Mouse (Mus musculus) intestine, postnatal 0 days (tissue): ENCODE results near the gene Drc7. TPM values are rescaled to one million over a fixed set of nuclear protein-coding genes. Genes with fewer than 3 reads are reported as not detected.
A peak's percentile ranks its signal among the peaks of the same experiment; 100 is the strongest.

Source experiments
- ATAC-seq: fragments of 200-750 bp; cut with Nextera tagmentation; 2 replicates; pipeline ENCODE4 v1.8.0; 2017; ENCODE audit warnings: mild to moderate bottlenecking, moderate TSS enrichment, moderate library complexity
- H3K27ac ChIP-seq: fragments of 300-500 bp; sonication (generic); 2 replicates; pipeline ENCODE4 v1.5.1; 2014; ENCODE audit warnings: mild to moderate bottlenecking, low read depth, low read length, moderate library complexity
- H3K27me3 ChIP-seq: fragments of 300-500 bp; sonication (generic); replicated peaks from 2 replicates; pipeline ENCODE4 v1.6.1; 2014; ENCODE audit warnings: low read length, mixed read lengths; ENCODE audit not compliant: control insufficient read depth, insufficient read depth
- H3K36me3 ChIP-seq: fragments of 300-500 bp; sonication (generic); 2 replicates; pipeline ENCODE4 v1.6.1; 2014; ENCODE audit warnings: mild to moderate bottlenecking, moderate library complexity; ENCODE audit not compliant: control insufficient read depth, insufficient read depth
- H3K4me1 ChIP-seq: fragments of 300-500 bp; sonication (generic); replicated peaks from 2 replicates; pipeline ENCODE4 v1.6.1; 2014; ENCODE audit warnings: antibody characterized with exemption, low read length, mixed read lengths; ENCODE audit not compliant: control insufficient read depth, insufficient read depth
- H3K4me2 ChIP-seq: fragments of 300-500 bp; sonication (generic); replicated peaks from 2 replicates; pipeline ENCODE4 v1.6.1; 2014; ENCODE audit warnings: low read depth, mild to moderate bottlenecking, moderate library complexity
- H3K4me3 ChIP-seq: fragments of 300-500 bp; sonication (generic); 2 replicates; pipeline ENCODE4 v1.5.1; 2014; ENCODE audit warnings: low read depth, low read length
- H3K9ac ChIP-seq: fragments of 300-500 bp; sonication (generic); 2 replicates; pipeline ENCODE4 v1.6.1; 2014; ENCODE audit warnings: mild to moderate bottlenecking, low read depth, low read length
- H3K9me3 ChIP-seq: fragments of 300-500 bp; sonication (generic); 2 replicates; pipeline ENCODE4 v1.6.1; 2016; ENCODE audit warnings: mixed run types; ENCODE audit not compliant: control insufficient read depth
- CTCF ChIP-seq: sonication (generic); IDR thresholded peaks from 2 replicates; pipeline ENCODE4 v1.5.1; 2016; ENCODE audit warnings: low read depth, mild to moderate bottlenecking, control low read depth, antibody characterized with exemption, moderate library complexity
- WGBS: fragments of 180-500 bp; shearing (Covaris S2); extraction: QIAGEN DNeasy Blood & Tissue Kit; methylation state at CpG from one replicate; pipeline ENCODE4 v1.1.7; 2014; 5-methylcytosine and 5-hydroxymethylcytosine counted together
- polyA plus RNA-seq: library from polyadenylated mRNA; unstranded; fragments of >200 nt; fragmentation: Nextera tagmentation; extraction: Ambion mirVana; gene quantifications from 2 replicates; pipeline ENCODE4 v1.2.1, GENCODE M21; 2015

Drc7 gene
- polyA plus RNA-seq, 1 experiment from 2014 or later = not detected

DNA sequence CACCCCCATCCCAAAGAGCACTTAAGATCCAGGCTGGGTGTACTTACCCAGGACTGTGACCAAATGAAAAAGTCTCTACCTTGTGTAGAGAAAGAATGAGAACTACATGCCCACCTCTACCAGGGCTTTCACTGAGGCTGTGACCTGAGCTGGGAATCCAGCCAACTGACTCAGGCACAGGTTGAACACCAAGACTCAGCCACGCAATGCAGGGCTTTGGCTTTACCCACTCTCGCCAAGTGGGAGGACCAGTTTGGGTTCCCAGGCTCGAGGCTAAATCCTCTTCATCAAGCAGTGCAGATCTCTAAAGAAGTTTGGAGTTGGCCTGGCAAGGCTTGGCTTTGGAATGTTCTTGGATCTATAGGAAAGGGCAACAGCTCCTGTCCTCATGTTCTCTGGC, 20.6 kb downstream of the Drc7 start:
- no peaks in the 10 kb centered on the region for H3K9me3 ChIP-seq
- 84% methylated on average over 3 of the region's 3 CpGs for WGBS
- H3K27ac ChIP-seq = no peak overlapping the region
- no peak for ATAC-seq
- no peak for TF ChIP-seq CTCF
- no peak overlapping the region for H3K4me3 ChIP-seq
- no peaks in the 10 kb centered on the region for H3K27me3 ChIP-seq
- H3K4me2 ChIP-seq = no peak overlapping the region
- no peak overlapping the region for H3K9ac ChIP-seq
- H3K4me1 ChIP-seq = no peaks in the 10 kb centered on the region
- no peaks in the 10 kb centered on the region for H3K36me3 ChIP-seq

DNA sequence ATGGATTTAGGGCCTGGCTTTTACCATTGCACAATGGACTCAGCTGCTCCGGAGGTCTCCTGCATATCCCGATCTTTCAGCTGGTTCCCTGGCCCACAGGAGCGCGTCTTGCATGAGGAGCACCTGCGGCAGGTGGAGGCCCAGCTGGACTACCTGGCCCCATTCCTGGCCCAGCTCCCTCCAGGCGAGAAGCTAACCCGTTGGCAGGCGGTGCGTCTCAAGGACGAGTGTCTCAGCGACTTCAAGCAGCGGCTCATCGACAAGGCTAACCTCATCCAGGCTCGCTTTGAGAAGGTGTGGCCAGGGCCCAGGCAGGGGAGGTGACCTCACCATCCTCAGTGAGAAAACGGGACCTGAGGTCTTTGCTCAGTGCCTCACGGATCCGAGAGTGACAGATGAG, 21.2 kb downstream of the Drc7 start:
- Histone ChIP-seq H3K9ac (no peak overlapping the region), H3K9me3 (no peaks in the 10 kb centered on the region), H3K4me3 (no peak overlapping the region), H3K27ac (no peak overlapping the region), H3K4me2 (no peak overlapping the region), H3K4me1 (no peaks in the 10 kb centered on the region), H3K27me3 (no peaks in the 10 kb centered on the region), H3K36me3 (no peaks in the 10 kb centered on the region)
- no peak for TF ChIP-seq CTCF
- 75% methylated on average over 17 of the region's 17 CpGs for WGBS
- ATAC-seq = no peak

DNA sequence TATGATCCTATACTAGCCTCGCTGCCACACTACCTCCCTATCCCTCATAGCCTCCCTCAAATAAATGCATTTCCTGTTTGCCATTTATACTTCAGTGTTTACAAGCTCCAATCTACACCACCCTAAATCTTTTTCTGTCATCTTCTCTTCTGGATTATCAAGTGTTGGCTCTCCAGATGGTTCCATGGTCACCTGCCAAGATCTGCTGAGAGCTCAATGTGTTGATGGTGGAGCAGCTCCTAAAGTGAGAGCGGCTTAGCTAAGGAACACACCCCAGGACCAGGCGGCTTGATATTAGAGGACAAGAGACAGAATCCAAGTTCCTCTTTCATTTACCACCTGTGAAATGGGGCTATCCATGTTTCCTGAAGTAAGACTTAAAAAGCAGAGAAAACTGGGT, 23.2 kb downstream of the Drc7 start:
- WGBS = 70% methylated on average over 3 of the region's 3 CpGs

DNA sequence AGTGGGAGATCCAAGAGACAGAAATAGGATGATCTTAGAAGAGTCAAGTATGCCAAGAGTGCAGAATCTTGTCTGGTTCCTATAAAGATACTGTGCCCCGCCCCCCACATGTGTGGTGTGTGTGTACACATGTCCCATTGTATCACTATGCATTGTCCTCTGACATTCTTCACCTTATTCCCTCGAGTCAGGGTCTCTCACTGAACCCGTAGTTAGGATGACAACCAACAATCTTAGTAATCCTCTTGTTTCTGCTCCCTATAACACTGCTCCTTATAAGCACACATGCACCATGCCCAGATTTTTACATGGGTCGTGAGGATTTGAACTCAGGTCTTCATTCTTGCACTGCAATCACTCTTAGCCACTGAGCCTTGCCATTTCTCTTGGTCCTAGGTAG, 24.4 kb downstream of the Drc7 start:
- Histone ChIP-seq H3K4me3 (no peak overlapping the region), H3K4me1 (no peaks in the 10 kb centered on the region), H3K9me3 (no peaks in the 10 kb centered on the region), H3K9ac (no peak overlapping the region), H3K27me3 (no peaks in the 10 kb centered on the region), H3K36me3 (peaks cover 4% of the 10 kb centered on the region; the same call in 1 of the 2 replicates), H3K27ac (no peak overlapping the region), H3K4me2 (no peak overlapping the region)
- WGBS = 85% methylated on average over 4 of the region's 4 CpGs
- no peak for TF ChIP-seq CTCF
- ATAC-seq = no peak

More for the DNA sequence above, 23.2 kb downstream of the Drc7 start:
- no peaks in the 10 kb centered on the region for H3K9me3 ChIP-seq
- H3K27ac ChIP-seq = no peak overlapping the region
- H3K4me2 ChIP-seq = no peak overlapping the region
- TF ChIP-seq CTCF = no peak
- H3K4me3 ChIP-seq = no peak overlapping the region
- ATAC-seq = no peak
- H3K36me3 ChIP-seq = no peaks in the 10 kb centered on the region
- H3K9ac ChIP-seq = no peak overlapping the region
- no peaks in the 10 kb centered on the region for H3K4me1 ChIP-seq
- H3K27me3 ChIP-seq = no peaks in the 10 kb centered on the region

DNA sequence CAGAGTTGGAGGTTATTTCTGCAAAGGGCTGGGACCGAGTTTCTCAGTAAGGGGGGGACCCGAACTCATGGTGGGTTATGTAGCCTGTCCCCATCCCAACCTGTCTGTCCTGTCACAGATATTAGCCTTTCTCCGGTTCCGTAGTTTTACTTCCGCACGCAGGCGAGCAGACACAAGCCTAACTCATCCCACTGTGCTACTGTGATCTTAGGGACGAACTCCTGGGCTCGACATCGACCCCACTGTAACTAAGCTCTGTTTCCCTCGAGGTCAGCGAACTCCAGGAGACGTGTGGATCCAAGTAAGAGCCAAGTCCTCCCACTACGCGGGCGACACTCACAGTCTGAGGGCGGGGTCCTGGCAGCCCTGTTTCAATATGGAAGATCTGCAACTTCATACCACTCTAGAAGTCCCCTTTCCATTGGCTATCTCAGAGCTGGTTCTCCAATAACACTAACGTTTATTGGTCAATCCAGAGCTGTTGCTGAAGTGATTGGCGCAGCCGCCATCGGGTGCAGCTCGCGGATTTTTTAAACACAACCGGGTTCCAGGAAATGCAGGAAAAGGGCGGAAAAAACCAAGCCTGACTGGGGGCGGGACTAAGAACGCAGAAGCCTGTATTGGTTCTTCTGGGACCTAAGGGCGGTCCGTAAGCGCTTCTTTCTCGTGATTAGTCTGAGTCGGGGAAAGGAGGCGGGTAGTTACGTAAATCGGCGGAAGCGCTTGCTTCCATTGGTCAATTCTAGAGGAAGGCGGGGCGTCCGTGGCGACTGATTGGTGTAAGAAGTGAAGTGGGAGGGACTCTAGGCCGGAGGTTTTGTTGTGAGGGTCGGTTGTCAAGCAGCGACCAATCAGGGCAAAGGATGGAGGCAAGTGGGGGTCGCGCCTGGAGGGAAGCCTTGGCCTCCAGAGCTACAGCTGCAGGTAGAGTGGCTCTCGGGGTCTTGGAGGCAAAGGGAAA, 25.8 kb downstream of the Drc7 start, which contains the start of gene Katnb1:
TSS of gene Katnb1 (plus strand) at position 806 of the 961 bp plus-strand sequence.
- Histone ChIP-seq H3K4me3 (peak within 1 kb of the TSS; percentile 85), H3K27ac (peak within 1 kb of the TSS; percentile 68), H3K4me2 (peak within 1 kb of the TSS; percentile 91), H3K9ac (peak within 1 kb of the TSS; percentile 69), H3K27me3 (no peaks in the 10 kb centered on the region), H3K9me3 (no peaks in the 10 kb centered on the region), H3K36me3 (peaks cover 16% of the 10 kb centered on the region; the same call in 1 of the 2 replicates), H3K4me1 (no peaks in the 10 kb centered on the region; the same call in 1 of the 2 replicates)
- no peak for TF ChIP-seq CTCF
- whole genome bisulfite sequencing = under 1% methylated on average over 47 of the region's 47 CpGs
- peak; percentile 97 for ATAC-seq

DNA sequence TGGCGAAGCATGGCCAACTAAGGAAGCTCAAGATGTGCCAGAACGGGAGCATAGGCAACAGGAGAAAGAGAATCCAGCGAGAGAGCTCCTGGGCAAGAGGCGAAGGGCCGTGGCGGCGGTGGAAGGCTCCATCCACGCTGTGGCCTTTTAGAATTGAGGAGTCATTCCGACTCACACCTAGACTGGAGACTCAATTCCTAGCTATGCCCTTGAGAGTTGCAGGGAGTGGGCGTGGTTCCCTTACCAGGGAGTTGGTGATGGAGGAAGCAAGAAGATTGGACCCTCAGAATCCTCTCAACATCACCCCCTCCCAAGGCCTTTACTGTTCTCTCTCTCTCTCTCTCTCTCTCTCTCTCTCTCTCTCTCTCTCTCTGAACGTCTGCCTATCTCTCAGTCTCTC, 26.7 kb downstream of the Drc7 start:
- WGBS = 5% methylated on average over 11 of the region's 11 CpGs
- Histone ChIP-seq H3K27ac (peak overlapping the region; percentile 68; the same call in 1 of the 2 replicates), H3K9ac (peak overlapping the region; percentile 69), H3K27me3 (no peaks in the 10 kb centered on the region), H3K4me1 (no peaks in the 10 kb centered on the region; the same call in 1 of the 2 replicates), H3K9me3 (no peaks in the 10 kb centered on the region), H3K4me3 (peak overlapping the region; percentile 85), H3K4me2 (peak overlapping the region; percentile 91), H3K36me3 (peaks cover 19% of the 10 kb centered on the region; the same call in 1 of the 2 replicates)
- no peak for ATAC-seq
- no peak for TF ChIP-seq CTCF
